Mouse (Mus musculus) embryonic facial prominence, embryonic 11.5 days (tissue): ENCODE data around the gene Mapk8ip2. TPM values are rescaled to one million over a fixed set of nuclear protein-coding genes. Genes with fewer than 3 reads are reported as not detected.

Experiments
- ATAC-seq: fragments of 200-750 bp; cut with Nextera tagmentation; replicated peaks from 2 replicates; pipeline ENCODE4 v1.8.0; 2017; ENCODE audit warnings: low read depth; ENCODE audit not compliant: insufficient number of reproducible peaks, low FRiP score, low TSS enrichment
- DNase-seq: peaks from one replicate; pipeline ENCODE4 v3.0.0-alpha.2; 2015; ENCODE audit warnings: low spot score
- H3K27ac ChIP-seq: fragments of 300-500 bp; sonication (generic); replicated peaks from 2 replicates; pipeline ENCODE4 v1.5.1; 2014; ENCODE audit warnings: mild to moderate bottlenecking, low read depth, low read length, control low read depth
- H3K27me3 ChIP-seq: fragments of 300-500 bp; sonication (generic); 2 replicates; pipeline ENCODE4 v1.6.1; 2014; ENCODE audit warnings: mild to moderate bottlenecking, low read length, moderate library complexity, mixed read lengths; ENCODE audit not compliant: control insufficient read depth, insufficient read depth
- H3K36me3 ChIP-seq: fragments of 300-500 bp; sonication (generic); replicated peaks from 2 replicates; pipeline ENCODE4 v1.6.1; 2014; ENCODE audit warnings: low read depth, mild to moderate bottlenecking, low read length, moderate library complexity, mixed read lengths; ENCODE audit not compliant: control insufficient read depth, insufficient read depth
- H3K4me1 ChIP-seq: fragments of 300-500 bp; sonication (generic); 2 replicates; pipeline ENCODE4 v1.6.1; 2014; ENCODE audit warnings: low read length, mixed read lengths; ENCODE audit not compliant: control insufficient read depth, insufficient read depth
- H3K4me2 ChIP-seq: fragments of 300-500 bp; sonication (generic); 2 replicates; pipeline ENCODE4 v1.6.1; 2014; ENCODE audit warnings: low read depth, mild to moderate bottlenecking, control low read depth, low read length, moderate library complexity
- H3K4me3 ChIP-seq: fragments of 300-500 bp; sonication (generic); 2 replicates; pipeline ENCODE4 v1.5.1; 2014; ENCODE audit warnings: low read depth, low read length, control low read depth
- H3K9ac ChIP-seq: fragments of 300-500 bp; sonication (generic); replicated peaks from 2 replicates; pipeline ENCODE4 v1.6.1; 2014; ENCODE audit warnings: mild to moderate bottlenecking, control low read depth, low read length
- H3K9me3 ChIP-seq: fragments of 300-500 bp; sonication (generic); replicated peaks from 2 replicates; pipeline ENCODE4 v1.6.1; 2016; ENCODE audit warnings: mild to moderate bottlenecking, low read length, inconsistent platforms, mixed read lengths; ENCODE audit not compliant: control insufficient read depth
- WGBS: fragments of 180-500 bp; shearing (Covaris S2); extraction: QIAGEN DNeasy Blood & Tissue Kit; methylation state at CpG from one replicate; pipeline ENCODE4 v1.1.7; 2014; 5-methylcytosine and 5-hydroxymethylcytosine counted together
- polyA plus RNA-seq: library from polyadenylated mRNA; unstranded; fragments of >200 nt; fragmentation: Nextera tagmentation; extraction: Ambion mirVana; gene quantifications from 2 replicates; pipeline ENCODE4 v1.2.1, GENCODE M21; 2014

Gene Mapk8ip2
- polyA plus RNA-seq, 1 experiment from 2014 or later = 5.4 TPM

DNA sequence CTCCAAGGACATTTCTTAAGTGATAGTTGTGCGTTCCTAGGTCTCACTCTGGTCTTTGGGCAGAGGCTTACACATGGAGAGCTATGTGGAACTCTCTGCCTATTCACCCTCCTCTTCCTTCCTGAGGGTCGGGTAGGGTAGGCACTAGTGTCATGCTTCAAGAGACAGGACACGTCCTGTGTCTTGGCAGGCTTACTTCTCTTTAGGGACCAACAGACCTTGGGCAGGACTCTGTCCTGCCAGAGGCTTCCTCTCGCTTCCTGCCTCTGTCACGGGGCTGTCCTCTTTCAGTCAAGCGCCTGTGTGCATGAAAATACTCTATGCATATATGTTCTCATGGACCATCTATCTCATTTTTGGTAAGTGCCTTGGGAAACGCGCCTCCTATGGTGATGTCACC lies 54.0 kb downstream of the Mapk8ip2 start:
- 88% methylated on average over 8 of the region's 8 CpGs for WGBS

DNA sequence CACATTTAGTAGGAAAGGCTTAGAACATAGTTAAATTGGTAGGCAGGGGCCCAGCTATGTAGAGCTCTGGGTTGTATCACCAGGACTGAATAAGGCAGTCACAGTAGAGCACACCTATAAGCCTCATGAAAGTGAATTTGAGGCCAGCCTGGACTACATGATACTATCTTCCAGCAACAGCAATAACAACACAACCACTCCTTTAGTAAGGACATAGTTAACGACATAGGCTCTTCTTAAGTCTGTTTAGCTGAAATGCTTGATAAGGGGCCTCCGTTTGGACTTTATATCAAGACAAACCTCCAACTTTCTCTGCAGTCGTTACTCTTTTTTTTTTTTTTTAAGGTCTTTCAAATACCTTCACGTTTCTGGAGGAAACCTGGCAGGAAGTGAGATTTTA lies 59.0 kb downstream of the Mapk8ip2 start:
- H3K4me1 ChIP-seq = no peaks in the 10 kb centered on the region
- DNase-seq (no peak), ATAC-seq (no peak)
- H3K27ac ChIP-seq = no peak overlapping the region
- H3K9me3 ChIP-seq = no peaks in the 10 kb centered on the region
- no peak overlapping the region for H3K4me3 ChIP-seq
- no peak overlapping the region for H3K4me2 ChIP-seq
- H3K36me3 ChIP-seq = no peaks in the 10 kb centered on the region
- WGBS = 82% methylated on average over 4 of the region's 4 CpGs
- H3K9ac ChIP-seq = no peak overlapping the region
- H3K27me3 ChIP-seq = no peaks in the 10 kb centered on the region

More for the DNA sequence above, 54.0 kb downstream of the Mapk8ip2 start:
- H3K4me1 ChIP-seq = no peaks in the 10 kb centered on the region
- H3K4me2 ChIP-seq = no peak overlapping the region
- H3K4me3 ChIP-seq = no peak overlapping the region
- H3K9ac ChIP-seq = no peak overlapping the region
- no peak for ATAC-seq
- H3K27me3 ChIP-seq = no peaks in the 10 kb centered on the region
- no peak overlapping the region for H3K27ac ChIP-seq
- no peaks in the 10 kb centered on the region for H3K9me3 ChIP-seq
- no peaks in the 10 kb centered on the region for H3K36me3 ChIP-seq
- no peak for DNase-seq

Other genes with a start within 250 kb of the Mapk8ip2 start
- gene Ppp6r2, start 242.4 kb upstream of the Mapk8ip2 start, polyA plus RNA-seq = 22.8 and 25.1 TPM in 2 replicates
- gene Sbf1, start 138.6 kb upstream of the Mapk8ip2 start, polyA plus RNA-seq = 39.0 and 49.7 TPM in 2 replicates
- gene Adm2, start 131.2 kb upstream of the Mapk8ip2 start, polyA plus RNA-seq = 0.26 TPM in 1 of 2 replicates, not detected in the other
- not detected in 2 replicates for gene Miox, start 119.5 kb upstream of the Mapk8ip2 start, polyA plus RNA-seq
- 21.6 and 33.5 TPM in 2 replicates for gene Lmf2, start 98.3 kb upstream of the Mapk8ip2 start, polyA plus RNA-seq
- gene Ncaph2, start 98.2 kb upstream of the Mapk8ip2 start, polyA plus RNA-seq = 158 and 171 TPM in 2 replicates
- gene Sco2, start 80.1 kb upstream of the Mapk8ip2 start, polyA plus RNA-seq = 4.8 and 5.2 TPM in 2 replicates
- 1.4 and 2.1 TPM in 2 replicates for gene Tymp, start 76.9 kb upstream of the Mapk8ip2 start, polyA plus RNA-seq
- gene Odf3b, start 74.6 kb upstream of the Mapk8ip2 start, polyA plus RNA-seq = 0.38 and 0.45 TPM in 2 replicates
- not detected in 2 replicates for gene Klhdc7b, start 69.0 kb upstream of the Mapk8ip2 start, polyA plus RNA-seq
- gene Syce3, start 43.4 kb upstream of the Mapk8ip2 start, polyA plus RNA-seq = not detected in 2 replicates
- gene Cpt1b, start 28.1 kb upstream of the Mapk8ip2 start, polyA plus RNA-seq = 0.22 and 0.69 TPM in 2 replicates
- gene C730034F03Rik, start 24.3 kb upstream of the Mapk8ip2 start, polyA plus RNA-seq = 0.63 and 2.3 TPM in 2 replicates
- gene Gm44502, start 24.2 kb upstream of the Mapk8ip2 start, polyA plus RNA-seq = 0.15 TPM in 1 of 2 replicates, not detected in the other
- gene Chkb, start 24.0 kb upstream of the Mapk8ip2 start, polyA plus RNA-seq = 42.2 and 46.5 TPM in 2 replicates
- gene Arsa, start 23.5 kb downstream of the Mapk8ip2 start, polyA plus RNA-seq = 7.5 and 9.3 TPM in 2 replicates
- 1.5 and 1.6 TPM in 2 replicates for gene Shank3, start 45.7 kb downstream of the Mapk8ip2 start, polyA plus RNA-seq
- 0.24 TPM in 1 of 2 replicates, not detected in the other for gene Acr, start 114.4 kb downstream of the Mapk8ip2 start, polyA plus RNA-seq
- gene Rabl2, start 138.0 kb downstream of the Mapk8ip2 start, polyA plus RNA-seq = 68.1 and 73.9 TPM in 2 replicates